Mouse (Mus musculus) liver, embryonic 15.5 days (tissue): ENCODE measurements around the gene Trpv1. TPM values are rescaled to one million over a fixed set of nuclear protein-coding genes. Genes with fewer than 3 reads are reported as not detected.

Experiments used
- ATAC-seq: fragments of 200-750 bp; cut with Nextera tagmentation; 2 replicates; pipeline ENCODE4 v1.8.0; 2017; ENCODE audit warnings: moderate number of reproducible peaks, mild to moderate bottlenecking, moderate library complexity; ENCODE audit not compliant: insufficient read depth
- H3K27ac ChIP-seq: fragments of 300-500 bp; sonication (generic); replicated peaks from 2 replicates; pipeline ENCODE4 v1.5.1; 2015; ENCODE audit warnings: mild to moderate bottlenecking, inconsistent platforms
- H3K27me3 ChIP-seq: fragments of 300-500 bp; sonication (generic); 2 replicates; pipeline ENCODE4 v1.6.1; 2015; ENCODE audit warnings: mild to moderate bottlenecking, inconsistent platforms
- H3K36me3 ChIP-seq: fragments of 300-500 bp; sonication (generic); replicated peaks from 2 replicates; pipeline ENCODE4 v1.6.1; 2015; ENCODE audit warnings: moderate library complexity, mild to moderate bottlenecking, inconsistent platforms
- H3K4me1 ChIP-seq: fragments of 300-500 bp; sonication (generic); replicated peaks from 2 replicates; pipeline ENCODE4 v1.6.1; 2015; ENCODE audit warnings: inconsistent platforms
- H3K4me2 ChIP-seq: fragments of 300-500 bp; sonication (generic); 2 replicates; pipeline ENCODE4 v1.6.1; 2015; ENCODE audit warnings: moderate library complexity, mild to moderate bottlenecking, inconsistent platforms
- H3K4me3 ChIP-seq: fragments of 300-500 bp; sonication (generic); replicated peaks from 2 replicates; pipeline ENCODE4 v1.5.1; 2015; ENCODE audit warnings: mild to moderate bottlenecking, inconsistent platforms
- H3K9ac ChIP-seq: fragments of 300-500 bp; sonication (generic); 2 replicates; pipeline ENCODE4 v1.6.1; 2015; ENCODE audit warnings: moderate library complexity, mild to moderate bottlenecking, inconsistent platforms
- H3K9me3 ChIP-seq: fragments of 300-500 bp; sonication (generic); replicated peaks from 2 replicates; pipeline ENCODE4 v1.6.1; 2016; ENCODE audit warnings: inconsistent platforms
- WGBS: fragments of 180-500 bp; shearing (Covaris S2); methylation state at CpG from one replicate; pipeline ENCODE4 v1.1.7; 2015; ENCODE audit warnings: mixed read lengths; ENCODE audit not compliant: insufficient replicate concordance; 5-methylcytosine and 5-hydroxymethylcytosine counted together
- polyA plus RNA-seq: library from polyadenylated mRNA; unstranded; fragments of >200 nt; fragmentation: Nextera tagmentation; extraction: Ambion mirVana; gene quantifications from 2 replicates; pipeline ENCODE4 v1.2.1, GENCODE M21; 2015

Trpv1 gene
- polyA plus RNA-seq, 1 experiment from 2014 or later = 0.35 TPM

DNA sequence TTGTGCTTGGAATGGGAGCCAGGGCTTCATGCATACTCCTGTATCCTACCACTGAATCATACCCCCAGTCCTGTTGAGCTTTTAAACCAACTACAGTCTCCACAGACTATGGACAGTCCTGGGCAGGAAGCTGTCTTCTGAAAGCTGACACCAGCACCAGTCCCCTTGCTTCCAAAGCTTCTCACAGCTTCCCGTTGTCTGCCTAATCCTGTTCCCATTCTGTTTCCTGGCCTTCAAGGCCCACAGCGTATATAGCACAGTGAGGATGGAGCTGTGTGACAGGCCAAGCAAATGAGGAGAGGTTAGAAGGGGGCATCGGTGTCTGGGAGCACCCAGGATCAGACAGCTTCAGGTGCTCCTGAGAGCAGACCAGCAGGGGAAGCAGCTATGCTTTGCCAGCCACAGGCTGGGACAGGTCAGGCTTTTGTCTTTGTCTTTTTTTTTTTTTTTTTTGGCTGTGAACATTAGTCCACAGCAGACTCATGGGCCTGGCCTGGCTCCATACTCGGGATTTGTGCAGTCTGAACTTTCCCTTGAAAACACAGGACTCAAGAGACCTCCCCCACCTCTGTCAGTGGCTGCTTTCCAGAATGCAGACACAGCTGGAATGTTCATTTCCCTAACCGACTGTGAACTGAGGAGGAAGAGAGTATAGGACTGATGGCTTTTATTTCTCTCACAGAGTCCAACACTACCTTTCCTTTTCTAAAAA is 2.1 kb downstream of the Trpv1 start:
- no peak overlapping the region for H3K4me2 ChIP-seq
- no peak overlapping the region for H3K9ac ChIP-seq
- H3K27me3 ChIP-seq = no peaks in the 10 kb centered on the region
- no peak overlapping the region for H3K27ac ChIP-seq
- 20% methylated on average over 5 of the region's 5 CpGs for WGBS
- H3K4me3 ChIP-seq = no peak overlapping the region
- no peaks in the 10 kb centered on the region for H3K4me1 ChIP-seq
- no peaks in the 10 kb centered on the region for H3K36me3 ChIP-seq
- ATAC-seq = no peak
- no peaks in the 10 kb centered on the region for H3K9me3 ChIP-seq

DNA sequence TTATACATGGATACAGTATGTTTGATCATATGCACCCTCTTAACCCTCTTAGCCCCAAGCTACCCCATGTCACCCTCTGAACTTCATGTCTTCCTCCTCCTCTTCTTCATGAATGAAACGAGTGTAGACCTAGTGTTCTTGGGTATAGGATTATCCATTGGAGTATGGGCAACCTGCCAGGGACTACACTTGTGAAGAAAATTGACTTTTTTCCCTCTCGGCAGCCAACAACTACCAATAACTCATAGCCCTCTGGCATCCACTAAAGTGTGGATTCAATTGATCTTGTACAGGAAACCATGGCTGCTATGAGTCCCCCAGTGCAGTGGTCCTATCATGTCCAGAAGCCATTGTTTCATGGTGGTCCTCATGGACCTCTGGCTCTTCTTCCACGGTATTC is 2.6 kb downstream of the Trpv1 start:
- Histone ChIP-seq H3K9ac (no peak overlapping the region), H3K4me3 (no peak overlapping the region), H3K4me1 (no peaks in the 10 kb centered on the region), H3K4me2 (no peak overlapping the region), H3K9me3 (no peaks in the 10 kb centered on the region), H3K27me3 (no peaks in the 10 kb centered on the region), H3K27ac (no peak overlapping the region), H3K36me3 (no peaks in the 10 kb centered on the region)
- no peak for ATAC-seq
- WGBS = 50% methylated on average over 3 of the region's 3 CpGs

GRCm38 (mm10) chr11:73242199-73242598 is 8.1 kb downstream of the Trpv1 start:
- Histone ChIP-seq H3K4me1 (no peaks in the 10 kb centered on the region), H3K4me2 (no peak overlapping the region), H3K9ac (no peak overlapping the region), H3K27me3 (no peaks in the 10 kb centered on the region), H3K36me3 (no peaks in the 10 kb centered on the region), H3K4me3 (no peak overlapping the region), H3K27ac (no peak overlapping the region), H3K9me3 (no peaks in the 10 kb centered on the region)
- WGBS = 69% methylated on average over 6 of the region's 6 CpGs
- ATAC-seq = no peak

DNA sequence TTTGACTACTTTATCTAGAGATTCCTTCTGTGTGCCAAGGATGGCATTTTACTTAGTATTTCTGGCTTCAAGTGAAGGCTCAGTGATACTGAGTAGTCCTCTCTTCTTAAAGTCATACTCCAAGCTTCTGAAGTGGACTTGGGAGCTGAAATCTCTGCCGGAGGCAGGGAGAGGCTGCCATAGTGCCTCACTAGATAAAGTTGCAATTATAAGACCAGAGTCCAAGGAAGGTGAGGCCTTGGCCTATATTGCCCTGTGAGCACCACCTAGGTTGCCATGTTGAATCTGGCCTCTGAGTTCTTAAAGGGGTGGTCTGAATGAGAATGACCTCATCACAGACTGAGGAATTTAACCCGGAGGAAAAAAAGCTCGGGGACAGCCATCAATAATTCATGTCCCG is 8.7 kb downstream of the Trpv1 start:
- Histone ChIP-seq H3K27ac (no peak overlapping the region), H3K4me1 (no peaks in the 10 kb centered on the region), H3K9ac (no peak overlapping the region), H3K27me3 (no peaks in the 10 kb centered on the region), H3K4me2 (no peak overlapping the region), H3K4me3 (no peak overlapping the region), H3K36me3 (no peaks in the 10 kb centered on the region), H3K9me3 (no peaks in the 10 kb centered on the region)
- ATAC-seq = no peak
- WGBS = 70% methylated on average over 4 of the region's 4 CpGs

GRCm38 (mm10) chr11:73257362-73257945 is 23.4 kb downstream of the Trpv1 start:
- no peak overlapping the region for H3K9ac ChIP-seq
- H3K36me3 ChIP-seq = no peaks in the 10 kb centered on the region
- H3K4me3 ChIP-seq = no peak overlapping the region
- ATAC-seq = no peak
- H3K27me3 ChIP-seq = no peaks in the 10 kb centered on the region
- H3K27ac ChIP-seq = no peak overlapping the region
- no peak overlapping the region for H3K4me2 ChIP-seq
- H3K4me1 ChIP-seq = no peaks in the 10 kb centered on the region
- H3K9me3 ChIP-seq = no peaks in the 10 kb centered on the region
- 57% methylated on average over 4 of the region's 4 CpGs for WGBS

DNA sequence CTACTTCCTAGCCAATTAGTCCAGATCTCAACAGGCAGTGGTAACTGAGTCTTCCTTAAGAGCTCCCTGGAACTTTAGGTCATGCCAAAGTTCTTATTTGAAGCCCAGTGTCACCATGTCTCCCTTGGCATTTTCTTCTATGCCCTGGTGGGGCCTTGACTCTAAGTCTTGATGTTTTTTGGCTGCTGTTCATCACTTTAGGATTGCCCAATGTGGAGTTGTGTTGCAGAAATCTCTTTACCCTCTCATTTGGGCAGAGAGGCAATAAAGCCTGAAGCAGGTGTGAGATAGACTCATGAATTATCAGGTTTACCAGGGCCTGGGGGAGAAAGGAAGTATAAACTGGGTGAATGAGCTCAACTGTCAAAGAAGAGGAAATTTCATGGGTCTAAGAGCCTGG is 24.6 kb downstream of the Trpv1 start:
- H3K36me3 ChIP-seq = no peaks in the 10 kb centered on the region
- H3K27ac ChIP-seq = no peak overlapping the region
- H3K9me3 ChIP-seq = no peaks in the 10 kb centered on the region
- H3K9ac ChIP-seq = no peak overlapping the region
- H3K27me3 ChIP-seq = no peaks in the 10 kb centered on the region
- no peaks in the 10 kb centered on the region for H3K4me1 ChIP-seq
- ATAC-seq = no peak
- H3K4me2 ChIP-seq = no peak overlapping the region
- H3K4me3 ChIP-seq = no peak overlapping the region

- Histone ChIP-seq H3K36me3 (no peaks in the 10 kb centered on the region), H3K27ac (no peak overlapping the region), H3K4me2 (no peak overlapping the region), H3K9ac (no peak overlapping the region), H3K27me3 (no peaks in the 10 kb centered on the region), H3K4me1 (no peaks in the 10 kb centered on the region), H3K4me3 (no peak overlapping the region), H3K9me3 (no peaks in the 10 kb centered on the region)
- WGBS = 38% methylated on average over 3 of the region's 3 CpGs
- no peak for ATAC-seq
Observed at GRCm38 (mm10) chr11:73260457-73260856, 26.4 kb downstream of the Trpv1 start.

- Histone ChIP-seq H3K9ac (no peak overlapping the region), H3K9me3 (no peaks in the 10 kb centered on the region), H3K4me1 (no peaks in the 10 kb centered on the region), H3K4me2 (no peak overlapping the region), H3K27ac (no peak overlapping the region), H3K4me3 (no peak overlapping the region), H3K36me3 (no peaks in the 10 kb centered on the region), H3K27me3 (no peaks in the 10 kb centered on the region)
- ATAC-seq = no peak
- 82% methylated on average over 1 of the region's 1 CpGs for WGBS
Observed at GRCm38 (mm10) chr11:73261385-73261784, 27.3 kb downstream of the Trpv1 start.

DNA sequence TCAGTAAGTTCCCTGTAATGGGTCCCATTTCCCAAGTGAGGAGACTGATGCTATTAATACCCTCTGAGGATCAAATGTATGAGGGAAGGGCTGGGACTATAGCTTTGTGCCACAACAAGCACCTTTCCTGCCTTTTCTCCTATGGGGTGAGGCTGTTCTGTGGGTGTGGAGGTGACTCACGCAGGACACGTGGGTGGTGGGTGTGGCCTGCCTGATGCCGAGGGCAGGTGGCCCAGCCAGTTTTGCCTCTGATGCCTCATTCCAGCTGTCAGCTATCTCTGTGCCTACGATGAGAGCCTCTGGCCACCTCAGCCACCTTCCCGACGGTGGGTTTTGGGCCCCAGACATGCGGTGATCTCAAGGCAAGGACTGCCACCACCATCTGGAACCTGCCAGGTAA is 33.2 kb downstream of the Trpv1 start, which contains the start of gene Trpv3:
Gene Trpv3, plus strand, starts transcription at position 122 of the 400 bp plus-strand sequence.
- WGBS = 75% methylated on average over 7 of the region's 7 CpGs

GRCm38 (mm10) chr11:73274821-73275220 is 40.7 kb downstream of the Trpv1 start:
- Histone ChIP-seq H3K4me2 (no peak overlapping the region), H3K27me3 (no peaks in the 10 kb centered on the region), H3K27ac (no peak overlapping the region), H3K4me3 (no peak overlapping the region), H3K36me3 (no peaks in the 10 kb centered on the region), H3K9ac (no peak overlapping the region), H3K9me3 (no peaks in the 10 kb centered on the region), H3K4me1 (no peaks in the 10 kb centered on the region)
- no peak for ATAC-seq
- WGBS = 27% methylated on average over 2 of the region's 2 CpGs

More for the DNA sequence above, 33.2 kb downstream of the Trpv1 start, which contains the start of gene Trpv3:
- H3K27me3 ChIP-seq = no peaks in the 10 kb centered on the region
- no peak within 1 kb of the TSS for H3K9ac ChIP-seq
- no peak within 1 kb of the TSS for H3K4me3 ChIP-seq
- H3K4me2 ChIP-seq = no peak within 1 kb of the TSS
- no peak for ATAC-seq
- H3K36me3 ChIP-seq = no peaks in the 10 kb centered on the region
- no peaks in the 10 kb centered on the region for H3K9me3 ChIP-seq
- no peak within 1 kb of the TSS for H3K27ac ChIP-seq
- H3K4me1 ChIP-seq = no peaks in the 10 kb centered on the region

DNA sequence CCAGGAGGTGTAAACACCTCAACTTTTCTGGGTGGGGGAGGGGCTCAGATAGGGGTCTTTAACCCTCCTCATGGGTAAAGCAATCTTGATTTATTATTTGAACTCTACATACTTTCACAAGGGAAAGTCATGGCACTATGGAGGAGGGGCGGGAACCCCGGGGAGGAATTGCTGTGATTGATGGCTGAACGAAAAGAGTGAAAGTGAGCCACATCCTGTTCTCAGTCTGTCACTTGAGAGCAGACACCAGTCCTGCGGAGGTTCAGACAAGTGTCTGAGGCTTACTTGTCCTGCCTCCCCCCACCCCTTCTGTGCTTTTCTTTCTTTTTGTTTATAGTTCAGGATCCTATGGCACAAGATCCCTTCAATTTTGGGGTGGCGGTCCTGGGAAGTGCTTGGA is 46.6 kb downstream of the Trpv1 start:
- Histone ChIP-seq H3K4me3 (no peak overlapping the region), H3K9me3 (no peaks in the 10 kb centered on the region), H3K27me3 (no peaks in the 10 kb centered on the region), H3K36me3 (no peaks in the 10 kb centered on the region), H3K9ac (no peak overlapping the region), H3K4me2 (no peak overlapping the region), H3K27ac (no peak overlapping the region), H3K4me1 (no peaks in the 10 kb centered on the region)
- WGBS = 26% methylated on average over 5 of the region's 5 CpGs
- ATAC-seq = no peak
